Mouse (Mus musculus): ENCODE measurements around the gene Arl4d.
A peak's percentile ranks its signal among the peaks of the same experiment; 100 is the strongest.

- TF ChIP-seq CTCF (IDR thresholded peaks at IDR 0.05; ENCODE audit: low read depth) (no peak), EP300 (IDR thresholded peaks at IDR 0.05; ENCODE audit: low read depth) (peak; percentile 74)
Observed at GRCm38 (mm10) chr11:101700446-101700845, 35.1 kb downstream of the Arl4d start.
